Mouse (Mus musculus): Measurements from ENCODE around the gene Mia. TPM values are rescaled to one million over a fixed set of nuclear protein-coding genes. Genes with fewer than 3 reads are reported as not detected.

Mia gene
- total RNA-seq, 2 experiments from 2014 or later: 0.44 to 0.68 TPM

DNA sequence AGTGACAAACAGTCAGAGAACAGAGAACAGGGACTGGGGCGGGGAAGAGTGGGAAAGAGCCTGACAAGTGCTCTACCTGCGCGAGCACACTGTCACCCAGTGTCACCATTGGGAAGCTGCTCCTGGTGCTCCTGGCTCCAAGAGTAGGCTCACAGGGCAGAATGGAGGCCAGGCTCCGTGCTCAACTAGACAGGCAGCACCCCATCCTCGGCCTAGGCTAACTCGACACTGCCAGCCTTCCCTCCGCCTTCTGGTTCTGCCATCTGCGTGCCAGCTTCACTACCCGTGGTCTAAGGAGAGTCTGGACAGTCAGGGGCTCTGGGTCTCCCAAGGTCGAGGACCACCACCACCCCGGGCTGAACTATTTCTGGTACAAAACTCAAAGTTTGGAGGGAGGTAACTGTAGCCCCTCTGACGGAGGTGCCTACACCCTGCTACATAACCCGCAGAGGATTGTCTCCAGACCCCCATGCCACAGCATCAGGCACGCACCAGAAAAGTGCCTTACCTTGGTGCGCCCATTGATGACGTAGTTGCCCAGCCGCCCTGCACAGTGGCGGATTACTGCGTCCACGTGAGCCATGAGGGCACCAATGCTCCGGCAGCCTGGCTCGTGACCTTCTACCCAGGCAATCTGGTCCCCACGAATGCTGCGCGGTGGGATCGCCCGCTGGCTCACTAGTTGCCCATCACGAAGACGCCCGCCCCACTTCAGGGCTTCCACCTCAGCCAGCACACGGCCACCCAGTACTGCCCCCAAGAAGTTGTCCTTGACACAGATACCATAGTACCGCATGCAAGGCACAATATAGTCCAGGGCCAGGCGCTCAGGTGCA, 16.6 kb downstream of the Mia start:
- DNase-seq: no peak
- intact Hi-C loops (cut with DNase I; ENCODE audit: low total_unique reads): no loop called here

DNA sequence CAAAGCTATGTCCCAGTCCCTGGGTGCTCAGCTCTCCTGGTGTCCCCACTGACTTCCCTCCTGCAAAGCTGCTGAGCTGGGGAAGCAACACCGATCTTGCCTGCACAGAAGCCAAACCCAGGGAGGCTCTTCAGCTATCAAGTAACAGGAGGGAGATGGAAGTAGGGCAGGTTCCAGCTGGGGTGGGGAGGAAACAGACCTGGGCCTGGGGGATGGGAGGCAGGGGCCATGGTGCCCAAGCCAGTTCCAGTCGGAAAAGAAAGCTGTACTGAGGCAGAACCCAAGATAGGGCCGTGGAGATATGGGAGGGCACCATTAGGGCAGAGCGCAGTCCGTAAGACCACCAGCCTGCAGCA, 17.5 kb downstream of the Mia start:
- intact Hi-C loops (cut with DNase I; ENCODE audit: low total_unique reads): no loop called here
- no peak for DNase-seq

DNA sequence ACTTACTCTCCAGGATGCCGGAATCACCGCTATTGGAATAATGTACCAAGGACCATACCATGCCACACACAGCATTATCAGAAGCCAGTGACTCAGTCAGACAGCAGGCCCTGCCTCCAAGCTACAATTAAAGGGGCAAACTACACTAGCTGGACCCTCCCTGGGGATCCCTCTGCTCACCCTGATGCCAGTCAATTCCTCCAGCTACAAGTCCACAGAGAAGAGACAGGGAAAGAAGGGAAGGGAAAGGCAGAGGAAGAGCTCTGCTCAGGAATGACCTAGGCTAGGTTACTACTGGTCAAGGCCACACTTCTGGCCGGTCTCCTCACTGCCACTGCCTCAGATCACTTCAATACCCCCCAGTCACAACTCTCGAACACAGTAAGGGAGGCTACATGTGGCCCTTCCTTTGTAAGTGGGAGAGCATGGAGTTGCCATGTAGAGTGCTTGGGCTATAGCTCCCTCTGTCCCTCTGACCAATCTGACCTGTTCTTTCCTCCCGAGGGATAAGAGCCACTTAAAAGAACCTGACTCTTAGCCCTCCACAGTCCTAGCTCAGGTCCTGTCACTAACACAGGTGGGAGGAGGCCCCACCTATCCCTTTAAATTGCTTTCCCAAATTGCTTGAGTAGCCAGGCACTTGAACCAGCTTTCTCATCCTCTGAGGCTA, 18.0 kb downstream of the Mia start:
- intact Hi-C loops (cut with DNase I; ENCODE audit: low total_unique reads): no loop called here
- no peak for DNase-seq

DNA sequence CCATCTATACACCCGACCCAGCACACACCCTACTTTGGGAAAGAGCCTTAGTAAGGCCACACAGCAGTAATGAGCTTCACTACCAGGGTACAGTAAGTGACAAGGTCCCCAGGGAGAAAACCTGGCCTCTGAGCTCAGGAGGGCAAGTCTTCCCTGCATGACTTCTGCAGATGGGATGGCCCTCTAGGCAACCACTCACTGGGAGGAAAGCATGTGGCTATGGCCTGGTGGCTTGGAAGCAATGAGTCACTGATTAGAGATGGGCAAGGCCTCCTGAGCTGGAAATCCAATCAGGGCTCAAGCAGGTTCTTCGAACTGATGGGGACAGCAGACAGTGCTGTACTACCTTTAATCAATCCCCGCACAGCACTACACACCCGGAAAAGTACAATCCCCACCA, 19.2 kb downstream of the Mia start:
- intact Hi-C loops (cut with DNase I; ENCODE audit: low total_unique reads): no loop called here
- no peak for DNase-seq

DNA sequence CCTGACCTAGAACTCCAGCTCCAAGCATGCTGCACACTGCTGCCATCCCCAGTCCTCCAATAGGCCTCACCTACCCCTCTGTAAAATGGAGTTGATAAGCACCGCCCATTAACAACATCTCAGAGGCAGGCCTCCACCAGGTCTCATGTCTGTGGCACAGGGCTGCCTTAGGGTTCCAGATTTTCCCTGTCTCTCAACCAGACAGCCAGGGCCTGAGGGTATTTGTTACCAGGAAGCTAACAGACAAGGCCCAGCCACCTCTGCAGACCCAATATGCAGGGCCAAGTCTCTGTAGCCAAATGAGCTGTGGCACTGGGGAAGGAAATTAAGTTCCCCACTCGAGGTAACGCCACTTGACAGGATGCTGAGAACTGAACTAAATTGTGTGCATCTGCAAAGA, 20.0 kb downstream of the Mia start:
- intact Hi-C loops (cut with DNase I; ENCODE audit: low total_unique reads): no loop called here
- no peak for DNase-seq

DNA sequence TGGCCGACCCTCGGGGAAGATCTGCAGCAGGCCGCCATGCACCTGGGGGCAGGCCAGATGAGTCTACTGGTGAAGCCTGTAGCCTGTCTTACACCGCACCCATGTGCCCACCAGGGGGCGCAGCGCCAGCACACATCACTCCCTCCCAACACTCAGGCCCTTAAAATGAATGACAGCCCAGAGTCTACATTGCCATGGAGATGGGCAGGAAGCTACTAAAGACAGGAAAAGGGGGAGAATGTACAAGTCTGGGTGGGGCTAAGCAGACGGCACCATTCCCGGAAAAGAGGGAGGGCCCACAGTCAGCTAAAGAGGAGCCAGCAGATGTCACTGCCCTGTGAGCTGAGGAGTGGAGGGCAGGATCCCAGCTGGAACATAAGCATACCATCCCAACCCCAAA, 21.1 kb downstream of the Mia start:
- peak; percentile 89 for DNase-seq
- intact Hi-C loops (cut with DNase I; ENCODE audit: low total_unique reads): no loop called here

DNA sequence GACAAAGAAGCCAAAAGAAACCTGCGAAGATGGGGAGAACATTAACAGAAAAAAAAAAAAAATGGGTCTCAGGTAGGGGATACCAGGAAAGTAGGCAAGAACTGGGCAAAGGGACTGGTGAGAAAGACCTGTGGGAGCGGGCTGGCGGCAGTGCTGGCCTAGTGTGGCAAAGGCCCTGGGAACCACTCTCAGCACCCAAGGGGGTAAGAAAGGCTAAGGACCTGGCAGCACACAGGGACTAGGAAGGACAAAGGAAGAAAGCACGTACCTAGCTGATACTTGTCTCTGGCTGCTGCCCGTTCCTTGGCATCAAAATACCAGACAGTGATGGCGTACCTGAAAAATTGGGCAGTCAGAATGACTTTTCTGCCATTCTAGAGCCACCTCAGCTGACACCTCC, 21.7 kb downstream of the Mia start:
- DNase-seq: no peak
- intact Hi-C loops (cut with DNase I; ENCODE audit: low total_unique reads): no loop called here

DNA sequence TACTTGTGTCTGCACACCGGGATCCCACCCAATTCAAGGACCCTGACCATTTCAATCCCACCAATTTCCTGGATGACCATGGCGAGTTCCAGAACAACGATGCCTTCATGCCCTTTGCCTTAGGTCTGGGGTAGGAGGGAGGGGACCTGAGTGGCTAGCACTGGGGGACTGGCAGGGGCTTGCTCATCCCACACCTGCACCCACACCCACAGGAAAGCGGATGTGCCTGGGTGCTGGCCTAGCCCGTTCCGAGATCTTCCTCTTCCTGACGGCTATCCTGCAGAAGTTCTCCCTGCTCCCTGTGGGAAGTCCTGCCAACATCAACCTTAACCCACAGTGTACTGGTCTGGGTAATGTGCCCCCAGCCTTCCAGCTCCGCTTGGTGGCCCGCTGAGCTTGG, 22.8 kb downstream of the Mia start:
- DNase-seq: no peak
- intact Hi-C loops (cut with DNase I; ENCODE audit: low total_unique reads): no loop called here

DNA sequence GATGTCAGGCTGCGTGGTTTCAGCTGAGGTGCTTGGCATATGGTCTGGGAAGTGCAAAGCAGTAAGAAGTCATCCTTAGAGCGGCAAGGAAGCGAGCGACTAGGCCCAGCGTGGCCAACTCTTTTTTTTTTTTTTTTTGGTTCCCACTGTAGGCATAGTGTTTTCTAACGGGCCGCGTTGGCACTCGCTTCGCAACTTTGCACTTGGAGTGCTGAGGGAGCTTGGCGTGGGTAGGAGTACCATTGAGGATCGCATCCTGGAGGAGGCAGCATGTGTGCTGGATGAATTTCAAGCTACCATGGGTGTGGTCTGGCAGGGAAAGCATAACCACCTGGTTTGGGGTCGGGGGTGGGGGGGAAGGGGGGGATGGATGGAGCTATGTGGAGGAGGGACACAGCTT, 25.0 kb downstream of the Mia start:
- intact Hi-C loops (cut with DNase I; ENCODE audit: low total_unique reads): no loop called here
- DNase-seq: no peak

DNA sequence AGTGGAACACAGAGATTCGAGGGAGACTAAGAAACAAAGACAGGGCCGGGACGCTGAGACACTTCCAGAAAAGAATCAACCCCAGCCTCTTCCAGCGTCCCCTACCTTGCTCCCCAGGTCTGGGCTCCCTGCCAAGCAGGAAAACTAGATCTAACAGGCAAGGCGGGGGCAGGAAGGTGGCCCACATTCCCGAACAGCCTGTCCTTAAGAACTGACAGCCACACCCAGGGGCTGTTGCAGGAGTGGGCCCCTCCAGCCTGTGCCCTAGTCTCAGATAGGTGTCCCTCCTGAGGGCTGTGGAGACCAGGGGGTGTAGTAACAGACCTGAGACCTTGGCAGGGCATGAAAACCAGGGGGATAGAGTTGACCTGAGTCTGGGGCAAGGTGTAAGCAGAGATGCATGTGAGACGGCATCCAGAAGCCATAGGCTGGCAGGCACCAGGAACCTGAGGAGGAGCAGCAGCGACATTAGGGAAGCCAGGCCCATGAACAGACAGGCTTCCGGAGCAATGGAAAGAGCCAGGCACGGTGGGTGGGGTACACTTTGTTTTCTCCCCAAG, 27.7 kb downstream of the Mia start, which contains the start of gene Cyp2t4:
TSS of gene Cyp2t4 (plus strand) at position 510 of the 560 bp plus-strand sequence.
- DNase-seq: no peak
- intact Hi-C loops (cut with DNase I; ENCODE audit: low total_unique reads): no loop called here

DNA sequence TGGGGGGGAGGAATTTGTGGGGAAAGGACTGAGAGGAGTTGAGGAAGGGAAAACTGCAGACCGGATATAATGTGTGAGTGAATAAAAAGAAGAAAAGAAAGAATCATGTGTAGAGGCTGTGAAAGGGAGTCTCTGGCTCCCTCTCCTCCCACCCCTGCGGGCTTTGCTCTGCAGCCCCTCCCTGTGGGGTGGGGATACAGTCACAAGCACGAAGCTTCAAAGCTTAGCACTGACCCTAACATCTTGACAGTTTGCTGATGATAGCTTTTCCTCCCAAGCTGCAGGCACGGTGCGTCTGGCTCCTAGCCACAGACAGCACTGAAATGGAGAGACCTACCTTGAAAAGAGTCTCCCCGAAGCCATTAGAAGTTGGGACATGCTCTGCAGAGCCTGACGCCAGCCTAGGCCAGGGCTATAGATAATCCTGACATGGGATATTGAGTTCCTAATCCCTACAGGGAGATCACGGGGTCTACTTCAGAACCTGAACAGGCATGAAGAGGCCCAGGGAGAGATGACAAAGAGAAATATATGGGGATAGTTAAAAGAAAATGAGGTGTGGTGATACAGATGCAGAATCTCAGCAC, 44.5 kb downstream of the Mia start:
- DNase-seq: no peak
- intact Hi-C loops (cut with DNase I; ENCODE audit: low total_unique reads): no loop called here

DNA sequence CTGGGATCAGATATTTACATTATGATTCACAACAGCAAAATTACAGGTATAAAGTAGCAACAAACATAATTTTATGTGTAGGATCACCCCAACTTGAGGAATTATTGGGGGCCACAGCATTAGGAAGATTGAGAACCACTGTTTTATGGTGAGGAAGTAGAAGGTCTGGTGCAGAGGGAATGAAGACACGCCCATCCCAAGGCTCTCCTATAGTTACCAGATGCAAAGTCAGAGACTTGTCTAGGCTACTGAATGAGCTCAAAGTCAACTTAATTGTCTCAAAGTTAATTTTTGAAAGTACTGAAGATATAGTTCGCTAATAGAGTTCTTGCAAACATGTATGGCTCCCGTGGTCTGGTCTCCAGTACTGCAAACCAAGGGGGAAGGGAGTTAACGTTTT, 47.2 kb downstream of the Mia start:
- DNase-seq: no peak
- intact Hi-C loops (cut with DNase I; ENCODE audit: low total_unique reads): loop anchor here (5.0 kb wide), 1 partner anchor 144 kb away; no protein-coding TSS in a partner anchor

DNA sequence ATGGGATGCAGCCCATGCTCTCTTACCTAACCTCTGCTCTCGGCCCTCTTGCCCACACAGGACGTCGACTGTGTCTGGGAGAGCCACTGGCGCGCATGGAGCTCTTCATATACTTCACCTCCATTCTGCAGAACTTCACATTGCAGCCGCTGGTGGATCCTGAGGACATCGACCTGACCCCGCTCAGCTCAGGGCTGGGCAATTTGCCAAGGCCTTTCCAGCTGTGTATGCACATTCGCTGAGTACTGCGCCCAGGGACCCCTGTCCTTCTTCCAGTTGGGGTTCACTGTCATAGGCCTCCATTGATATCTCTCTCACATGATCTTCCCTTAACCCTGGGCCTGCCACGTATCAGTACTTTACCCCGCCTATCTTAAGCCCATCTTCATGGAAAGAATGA, 47.8 kb downstream of the Mia start:
- DNase-seq: peak; percentile 18
- intact Hi-C loops (cut with DNase I; ENCODE audit: low total_unique reads): loop anchor here (5.0 kb wide), 1 partner anchor 144 kb away; no protein-coding TSS in a partner anchor

DNA sequence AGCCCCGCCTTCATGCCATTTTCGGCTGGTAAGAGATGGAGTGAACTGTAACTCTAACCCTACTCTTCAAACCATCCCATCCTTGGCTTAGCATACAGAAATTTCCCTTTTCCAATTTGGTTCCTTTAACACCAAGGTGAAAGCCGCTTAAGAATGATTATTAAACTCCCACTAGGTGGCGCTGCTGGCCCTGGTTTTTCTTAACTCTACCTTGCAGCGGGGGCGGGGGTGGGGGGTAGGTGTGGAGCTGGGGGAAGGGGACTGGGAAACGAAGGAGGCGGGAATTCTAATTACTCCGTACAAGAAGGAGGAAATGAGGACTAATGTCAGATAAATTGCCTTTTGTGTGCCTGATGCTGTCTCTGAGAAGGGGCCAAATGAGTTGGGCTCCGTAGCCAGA, 48.4 kb downstream of the Mia start:
- peak; percentile 41 for DNase-seq
- intact Hi-C loops (cut with DNase I; ENCODE audit: low total_unique reads): loop anchor here (5.0 kb wide), 1 partner anchor 145 kb away; no protein-coding TSS in a partner anchor

DNA sequence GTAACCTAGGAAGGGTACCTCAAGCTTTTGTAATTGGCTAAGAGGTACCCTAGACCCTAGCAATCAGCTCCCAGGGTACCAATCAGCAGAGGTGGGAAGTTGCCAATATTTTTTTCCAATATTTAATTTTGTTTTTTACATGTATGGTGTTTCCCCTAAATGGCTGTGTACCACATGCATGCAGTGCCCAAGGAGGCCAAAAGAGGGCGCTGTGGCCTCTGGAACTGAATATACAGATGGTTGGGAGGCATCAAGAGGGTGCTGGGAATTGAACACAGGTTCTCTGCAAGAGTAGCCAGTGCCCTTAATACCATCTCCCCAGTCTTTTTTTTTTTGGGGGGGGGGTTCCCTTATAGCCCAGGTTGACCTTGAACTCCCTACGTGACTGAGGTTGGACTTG, 49.6 kb downstream of the Mia start:
- no peak for DNase-seq
- intact Hi-C loops (cut with DNase I; ENCODE audit: low total_unique reads): loop anchor here (5.0 kb wide), 1 partner anchor 146 kb away; no protein-coding TSS in a partner anchor

DNA sequence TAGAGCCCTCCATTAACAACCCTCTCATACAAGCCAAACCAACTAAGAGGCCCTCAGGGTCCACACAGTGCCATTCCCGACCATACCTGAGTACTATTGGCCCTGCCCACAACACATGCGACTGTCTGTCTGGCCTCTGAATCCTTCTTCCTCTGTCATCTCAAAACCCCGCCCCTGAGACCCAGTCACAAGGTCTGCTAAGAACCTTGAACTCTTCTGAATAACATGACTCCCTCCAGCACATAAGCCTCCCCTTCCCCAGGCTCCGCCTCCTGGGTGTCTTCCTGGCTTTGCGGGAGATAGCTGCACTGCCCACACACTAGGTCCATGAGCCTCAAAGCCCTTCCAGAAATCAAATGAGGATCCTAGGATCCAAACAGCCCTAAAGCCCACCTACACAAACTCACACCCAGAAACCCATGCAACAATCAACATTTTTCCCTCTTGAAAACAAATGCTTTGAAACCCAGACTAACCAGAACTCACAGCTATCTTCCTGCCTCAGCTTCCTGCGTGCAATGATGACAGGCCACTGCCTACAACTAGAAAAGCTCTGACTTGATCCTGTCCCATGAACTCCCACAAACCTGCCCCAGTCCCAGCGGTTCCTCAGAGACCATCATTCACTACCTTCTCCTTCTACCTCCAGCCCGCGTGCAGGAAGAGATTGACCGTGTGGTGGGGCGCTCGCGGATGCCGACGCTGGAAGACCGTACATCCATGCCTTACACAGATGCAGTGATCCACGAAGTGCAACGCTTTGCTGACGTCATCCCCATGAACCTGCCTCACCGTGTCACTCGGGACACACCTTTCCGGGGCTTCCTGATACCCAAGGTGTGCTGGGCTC, 50.2 kb downstream of the Mia start:
- intact Hi-C loops (cut with DNase I; ENCODE audit: low total_unique reads): loop anchor here (5.0 kb wide), 1 partner anchor 147 kb away; no protein-coding TSS in a partner anchor
- no peak for DNase-seq

DNA sequence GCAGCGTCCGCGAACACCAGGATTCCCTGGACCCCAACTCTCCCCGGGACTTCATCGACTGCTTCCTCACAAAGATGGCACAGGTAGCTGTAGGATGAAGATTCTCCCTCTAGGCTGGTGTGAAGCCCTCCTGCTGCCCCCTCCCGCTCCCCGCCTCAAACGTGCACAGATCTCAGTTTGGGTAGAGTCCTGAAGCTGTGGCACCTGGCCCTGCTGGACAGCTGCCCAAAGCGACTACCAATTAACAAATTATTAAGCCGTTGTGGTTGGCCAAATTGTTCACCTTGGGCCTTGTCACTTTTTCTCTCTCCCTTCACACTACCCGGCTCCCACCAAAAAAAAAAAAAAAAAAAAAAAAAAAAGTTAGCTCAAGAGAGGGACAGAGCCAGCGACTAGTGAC, 51.1 kb downstream of the Mia start:
- intact Hi-C loops (cut with DNase I; ENCODE audit: low total_unique reads): loop anchor here (5.0 kb wide), 1 partner anchor 147 kb away; no protein-coding TSS in a partner anchor
- no peak for DNase-seq

Data from gastrocnemius, postnatal 14 days (tissue).